Mouse (Mus musculus): ENCODE measurements around the gene Cyp2c69. TPM values are rescaled to one million over a fixed set of nuclear protein-coding genes. Genes with fewer than 3 reads are reported as not detected.

Cyp2c69 gene
- not detected for polyA plus RNA-seq (2017; shearing (Covaris generic))

GRCm38 (mm10) chr19:39886699-39887098 is at the start of gene Cyp2c69:
Cyp2c69 (minus strand) TSS chr19:39886799.

DNA sequence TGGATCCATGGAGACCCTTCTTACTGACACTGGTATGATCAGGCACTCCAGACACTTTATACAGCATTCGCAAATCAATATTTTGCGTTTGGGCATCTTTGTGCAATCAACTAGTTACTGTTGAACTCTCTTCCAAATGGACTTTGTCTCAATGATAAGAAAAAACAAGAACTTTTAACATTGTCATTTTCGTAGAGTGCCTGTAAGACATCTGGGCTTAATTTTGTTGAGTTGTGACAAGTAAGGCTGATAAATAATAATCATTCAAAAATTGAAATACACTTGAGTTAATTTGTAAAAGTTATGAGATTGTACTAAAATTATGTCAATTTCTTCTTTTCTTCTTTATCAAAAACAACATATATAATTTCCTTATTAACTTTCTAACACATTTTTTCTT is 73.9 kb downstream of the Cyp2c69 start, which contains the start of gene Cyp2c40:
Gene Cyp2c40 (minus strand): TSS at position 101 of the 400 bp plus-strand sequence.

Other genes with a start within 250 kb of the Cyp2c69 start
- not detected for gene Cyp2c67, start 237.7 kb downstream of the Cyp2c69 start, polyA plus RNA-seq (2017; shearing (Covaris generic))
- not detected for gene Cyp2c68, start 145.7 kb downstream of the Cyp2c69 start, polyA plus RNA-seq (2017; shearing (Covaris generic))
- gene Cyp2c40, start 74.0 kb downstream of the Cyp2c69 start, polyA plus RNA-seq (2017; shearing (Covaris generic)): not detected
- not detected for gene Cyp2c37, start 105.6 kb upstream of the Cyp2c69 start, polyA plus RNA-seq (2017; shearing (Covaris generic))
- gene Cyp2c54, start 187.0 kb upstream of the Cyp2c69 start, polyA plus RNA-seq (2017; shearing (Covaris generic)): not detected
- not detected for gene Cyp2c50, start 202.9 kb upstream of the Cyp2c69 start, polyA plus RNA-seq (2017; shearing (Covaris generic))

Measured in effector memory CD4-positive, alpha-beta T cell, adult 7 months (primary cell).